Mouse (Mus musculus): Measurements from ENCODE around the gene Fbxl14.

DNA sequence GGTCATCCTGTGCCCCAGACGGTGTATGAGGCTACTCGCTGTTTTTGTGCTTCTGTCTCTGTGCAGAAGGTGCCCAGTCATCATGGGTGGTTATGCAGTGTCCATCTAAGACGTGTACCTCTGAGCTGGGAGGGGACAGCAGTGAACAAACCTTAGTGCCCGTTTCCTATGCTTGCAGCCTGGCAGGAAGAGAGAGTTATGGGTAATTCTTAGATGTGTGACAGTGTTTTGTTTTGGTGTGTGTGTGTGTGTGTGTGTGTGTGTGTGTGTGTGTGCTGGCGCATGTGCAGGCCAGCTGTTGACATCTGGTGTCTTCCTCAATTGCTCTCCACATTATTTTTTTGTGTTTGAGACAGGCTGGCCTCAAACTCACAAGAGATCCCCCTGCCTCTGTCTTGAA lies 20.6 kb downstream of the Fbxl14 start:
- TF ChIP-seq POLR2A (IDR thresholded peaks at IDR 0.05; ENCODE audit: low read depth, low read length) = no peak
- no peak for TF ChIP-seq CTCF (IDR thresholded peaks at IDR 0.05; ENCODE audit: borderline replicate concordance, insufficient read depth, low read length)
